Mouse (Mus musculus): ENCODE results near the gene Zdhhc8. TPM values are rescaled to one million over a fixed set of nuclear protein-coding genes. Genes with fewer than 3 reads are reported as not detected.

The Zdhhc8 gene
- total RNA-seq, 2 experiments from 2014 or later = 26.4 to 29.6 TPM

Small RNA genes within 50 kb of the gene (microRNA-seq; reads per million reads assigned to microRNA genes)
- gene Gm24572 = 0 reads per million in 2 experiments
- gene Mir1306 = 304 to 338 reads per million in 2 experiments

Other genes with a start within 250 kb of the Zdhhc8 start
- 10 to 100 TPM; 46.4 to 48.0 TPM for gene Dgcr6, start 182.3 kb downstream of the Zdhhc8 start, total RNA-seq (2021)
- gene Prodh, start 144.9 kb downstream of the Zdhhc8 start, total RNA-seq (2021) = 10 to 100 TPM; 24.1 to 32.4 TPM
- 10 to 100 TPM; 17.4 to 19.9 TPM for gene Rtn4r, start 107.5 kb downstream of the Zdhhc8 start, total RNA-seq (2021)
- not detected for gene Ccdc188, start 17.3 kb downstream of the Zdhhc8 start, total RNA-seq (2021)
- gene Trmt2a, start 13.5 kb upstream of the Zdhhc8 start, total RNA-seq (2021) = 10 to 100 TPM; 21.8 to 24.9 TPM
- 10 to 100 TPM; 43.6 to 52.4 TPM for gene Ranbp1, start 13.6 kb upstream of the Zdhhc8 start, total RNA-seq (2021)
- gene Gm49776, start 23.2 kb upstream of the Zdhhc8 start, total RNA-seq (2021) = not detected
- gene Dgcr8, start 54.1 kb upstream of the Zdhhc8 start, total RNA-seq (2021) = 10 to 100 TPM; 19.2 to 21.9 TPM
- gene Tango2, start 113.0 kb upstream of the Zdhhc8 start, total RNA-seq (2021) = 10 to 100 TPM; 91.6 to 98.4 TPM
- 10 to 100 TPM; 17.9 to 21.6 TPM for gene Arvcf, start 113.0 kb upstream of the Zdhhc8 start, total RNA-seq (2021)
- 10 to 100 TPM; 29.9 to 34.6 TPM for gene Txnrd2, start 191.2 kb upstream of the Zdhhc8 start, total RNA-seq (2021)
- 100 to 1,000 TPM; 119 to 127 TPM for gene Comt, start 191.7 kb upstream of the Zdhhc8 start, total RNA-seq (2021)